Mouse (Mus musculus) MEL (cell line): ENCODE measurements around the gene Cd274. TPM values are rescaled to one million over a fixed set of nuclear protein-coding genes. Genes with fewer than 3 reads are reported as not detected.
A peak's percentile ranks its signal among the peaks of the same experiment; 100 is the strongest.

Experiments used
- DNase-seq: peaks from one replicate; pipeline ENCODE4 v3.0.0; 2011; ENCODE audit warnings: low read depth, low spot score
- H3K27ac ChIP-seq: 2 replicates; pipeline ENCODE4 v1.5.1; 2012; ENCODE audit warnings: low read depth, mild to moderate bottlenecking, control low read depth, low read length, moderate library complexity; ENCODE audit not compliant: control insufficient read depth
- H3K27me3 ChIP-seq, 2 experiments: fragments of 150-350 bp in 1 of 2; sonication (generic) in 1 of 2; 2 replicates each; pipeline ENCODE4 v1.6.1; 2012; ENCODE audit warnings: low read length in 2 of 2, mild to moderate bottlenecking in 2 of 2, improper control_type of control experiment in 1 of 2, moderate library complexity in 1 of 2; ENCODE audit not compliant: insufficient read depth in 2 of 2, control insufficient read depth in 1 of 2
- H3K36me3 ChIP-seq, 2 experiments: 2 replicates each; pipeline ENCODE4 v1.6.1; 2012 to 2014; ENCODE audit warnings: low read length in 2 of 2, improper control_type of control experiment in 1 of 2, inconsistent platforms in 1 of 2, mild to moderate bottlenecking in 1 of 2; ENCODE audit not compliant: insufficient read depth in 2 of 2, control insufficient read depth in 1 of 2
- H3K4me1 ChIP-seq, 2 experiments: fragments of 150-350 bp in 1 of 2; sonication (generic) in 1 of 2; 2 replicates each; pipeline ENCODE4 v1.6.1; 2012; ENCODE audit warnings: low read length in 2 of 2, improper control_type of control experiment in 1 of 2, mild to moderate bottlenecking in 1 of 2; ENCODE audit not compliant: insufficient read depth in 2 of 2, control insufficient read depth in 1 of 2
- H3K4me3 ChIP-seq, 2 experiments: fragments of 150-350 bp in 1 of 2; sonication (generic) in 1 of 2; 2 replicates each; pipeline ENCODE4 v1.5.1; 2012; ENCODE audit warnings: low read depth in 2 of 2, low read length in 2 of 2, mild to moderate bottlenecking in 2 of 2, moderate library complexity in 2 of 2, control low read depth in 1 of 2, improper control_type of control experiment in 1 of 2; ENCODE audit not compliant: control insufficient read depth in 1 of 2, insufficient read depth in 1 of 2
- H3K79me2 ChIP-seq: 2 replicates; pipeline ENCODE4 v1.6.1; 2012; ENCODE audit warnings: mild to moderate bottlenecking, low read length, moderate library complexity; ENCODE audit not compliant: control insufficient read depth, poor library complexity, insufficient read depth
- H3K9ac ChIP-seq: 2 replicates; pipeline ENCODE4 v1.6.1; 2012; ENCODE audit warnings: low read depth, mild to moderate bottlenecking, control low read depth, low read length, moderate library complexity; ENCODE audit not compliant: control insufficient read depth, poor library complexity, severe bottlenecking
- H3K9me3 ChIP-seq: fragments of 150-350 bp; sonication (generic); replicated peaks from 2 replicates; pipeline ENCODE4 v1.6.1; 2012; ENCODE audit warnings: mild to moderate bottlenecking, low read length, improper control_type of control experiment, moderate library complexity; ENCODE audit not compliant: insufficient read depth
- BHLHE40 ChIP-seq: IDR thresholded peaks from 2 replicates; pipeline ENCODE4 v1.6.1; 2012; ENCODE audit warnings: low read depth, mild to moderate bottlenecking, inconsistent platforms, low read length, improper control_type of control experiment, borderline replicate concordance
- CTCF ChIP-seq, 3 experiments: IDR thresholded peaks in 2 of 3; conservative IDR thresholded peaks in 1 of 3; 2 replicates each; pipeline ENCODE4 v1.5.1; 2011 to 2012; ENCODE audit warnings: low read length in 3 of 3, low read depth in 2 of 3, mild to moderate bottlenecking in 2 of 3, improper control_type of control experiment in 1 of 3, inconsistent platforms in 1 of 3, mixed read lengths in 1 of 3, moderate library complexity in 1 of 3; ENCODE audit not compliant: control insufficient read depth in 1 of 3, insufficient read depth in 1 of 3, poor library complexity in 1 of 3, severe bottlenecking in 1 of 3
- E2F4 ChIP-seq: IDR thresholded peaks from 2 replicates; pipeline ENCODE4 v1.6.1; 2011; ENCODE audit warnings: low read depth, low read length, improper control_type of control experiment, borderline replicate concordance
- ELF1 ChIP-seq: IDR thresholded peaks from 2 replicates; pipeline ENCODE4 v1.6.1; 2014; ENCODE audit warnings: low read depth, mild to moderate bottlenecking, inconsistent platforms, low read length, improper control_type of control experiment, moderate library complexity
- GATA1 ChIP-seq: IDR thresholded peaks from 2 replicates; pipeline ENCODE4 v1.6.1; 2011; ENCODE audit warnings: low read depth, low read length, improper control_type of control experiment
- MAX ChIP-seq: IDR thresholded peaks from 2 replicates; pipeline ENCODE4 v1.6.1; 2011; ENCODE audit warnings: low read length, improper control_type of control experiment
- MYB ChIP-seq: IDR thresholded peaks from 2 replicates; pipeline ENCODE4 v1.6.1; 2011; ENCODE audit warnings: mild to moderate bottlenecking, low read depth, low read length, improper control_type of control experiment
- NRF1 ChIP-seq: IDR thresholded peaks from 2 replicates; pipeline ENCODE4 v1.6.1; 2014; ENCODE audit warnings: low read depth, mild to moderate bottlenecking, inconsistent platforms, low read length, improper control_type of control experiment, moderate library complexity; ENCODE audit not compliant: poor library complexity, insufficient read depth, severe bottlenecking
- POLR2A ChIP-seq, 2 experiments: IDR thresholded peaks; 2 replicates each; pipeline ENCODE4 v1.6.1; 2011 to 2012; ENCODE audit warnings: low read length in 2 of 2, mild to moderate bottlenecking in 2 of 2, control low read depth in 1 of 2, improper control_type of control experiment in 1 of 2, low read depth in 1 of 2, moderate library complexity in 1 of 2; ENCODE audit not compliant: control insufficient read depth in 1 of 2, insufficient read depth in 1 of 2, poor library complexity in 1 of 2
- POLR2AphosphoS2 ChIP-seq: IDR thresholded peaks from 2 replicates; pipeline ENCODE4 v1.6.1; 2011; ENCODE audit warnings: low read length, improper control_type of control experiment
- POLR2AphosphoS5 ChIP-seq: IDR thresholded peaks from 2 replicates; pipeline ENCODE4 v1.6.1; 2012; ENCODE audit warnings: low read depth, borderline replicate concordance, mild to moderate bottlenecking, inconsistent platforms, low read length, moderate library complexity, mixed read lengths
- TAL1 ChIP-seq: IDR thresholded peaks from 2 replicates; pipeline ENCODE4 v1.6.1; 2012; ENCODE audit warnings: mild to moderate bottlenecking, inconsistent platforms, low read length, moderate library complexity, mixed read lengths
- UBTF ChIP-seq: IDR thresholded peaks from 2 replicates; pipeline ENCODE4 v1.6.1; 2012; ENCODE audit warnings: low read depth, mild to moderate bottlenecking, inconsistent platforms, low read length, improper control_type of control experiment, moderate library complexity, borderline replicate concordance; ENCODE audit not compliant: insufficient read depth
- ZKSCAN1 ChIP-seq: IDR thresholded peaks from 2 replicates; pipeline ENCODE4 v1.6.1; 2012; ENCODE audit warnings: low read depth, mild to moderate bottlenecking, inconsistent platforms, low read length, improper control_type of control experiment, moderate library complexity
- polyA plus RNA-seq, 2 experiments: library from polyadenylated mRNA; stranded (reverse) in 1 of 2; unstranded in 1 of 2; fragments of >175 nt in 1 of 2; fragments of >200 nt in 1 of 2; gene quantifications; 2 replicates each; pipeline versions ENCODE4 v1.2.1 to v1.2.4; 2012; ENCODE audit warnings: low replicate concordance in 2 of 2, low read depth in 1 of 2; ENCODE audit not compliant: insufficient read length in 2 of 2, insufficient read depth in 1 of 2, missing spikeins in 1 of 2
- total RNA-seq: library from RNA; depleted of rRNA; stranded (reverse); fragments of 300-350 nt; gene quantifications from 2 replicates; pipeline ENCODE4 v1.2.3, GENCODE M21; 2012

The Cd274 gene
- total and polyA plus RNA-seq, 3 experiments, result 3.1 to 5.0 TPM; not detected in 1

DNA sequence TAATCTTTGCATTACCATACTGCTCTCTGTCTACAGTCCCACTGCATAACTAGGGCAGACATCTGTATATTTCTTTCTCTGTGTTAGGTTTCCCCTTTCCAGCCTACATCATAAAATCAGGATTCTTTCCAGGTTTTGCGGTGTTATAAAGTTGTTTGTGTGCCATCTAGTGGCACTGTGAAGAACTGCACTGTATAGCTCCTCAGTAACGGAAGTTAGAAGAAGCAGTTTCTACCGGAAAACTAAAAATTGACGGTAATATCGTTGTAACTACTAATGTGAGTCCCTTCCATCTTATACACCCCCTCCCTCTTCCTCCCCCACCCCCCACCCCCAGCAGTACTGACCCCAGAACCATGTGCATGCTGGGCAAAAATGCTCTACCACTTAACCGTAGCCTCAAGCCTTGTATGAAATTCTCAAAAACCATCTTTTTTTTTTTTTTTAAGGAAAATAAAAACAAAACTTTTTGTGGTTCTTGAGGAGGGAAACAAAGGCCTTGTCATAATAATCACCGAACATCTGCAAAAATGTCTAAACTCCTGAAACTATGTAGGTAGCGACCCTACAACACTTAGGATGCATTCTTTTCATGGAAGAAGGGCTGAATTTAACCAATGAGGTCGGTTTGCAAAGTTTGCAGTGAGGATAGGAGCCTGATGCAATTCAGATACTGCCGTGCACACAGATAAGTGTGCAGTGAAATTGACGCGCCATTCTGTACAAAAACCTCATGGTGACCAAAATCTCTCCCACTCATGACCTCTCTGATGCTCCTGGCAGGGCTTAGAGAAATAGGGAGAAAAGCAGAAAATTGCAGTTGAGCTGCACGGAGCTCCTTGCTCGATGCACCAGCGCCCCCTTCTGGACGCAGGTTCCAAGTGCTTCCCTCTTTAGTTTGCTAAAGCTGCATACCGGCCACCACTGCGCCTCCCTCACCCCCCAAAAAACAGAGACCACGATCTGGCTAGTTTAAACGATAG, 12.1 kb upstream of the Cd274 start (continued):
- TF ChIP-seq UBTF (no peak), ZKSCAN1 (no peak), ELF1 (peak; percentile 65)

DNA sequence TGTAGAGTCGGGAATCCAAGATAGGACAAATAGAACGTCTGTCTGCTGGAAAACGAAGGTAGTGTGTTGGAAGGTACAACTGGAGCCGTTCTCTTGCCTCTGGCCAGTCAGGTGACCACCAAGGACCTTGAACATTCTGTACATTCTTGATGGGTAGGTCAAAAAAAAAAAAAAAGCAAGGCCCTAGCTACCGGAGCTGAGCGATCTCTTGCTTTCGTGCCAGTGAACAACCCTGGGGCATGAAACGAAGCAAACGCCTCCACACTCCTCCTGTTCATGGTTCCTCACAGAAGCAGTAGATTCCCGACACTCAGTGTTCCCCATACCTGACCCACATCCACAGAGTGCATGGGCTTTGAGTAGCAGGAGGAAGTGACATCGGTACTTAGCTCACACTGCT, 11.0 kb upstream of the Cd274 start:
- TF ChIP-seq MYB (no peak), GATA1 (no peak), POLR2AphosphoS2 (no peak), POLR2AphosphoS5 (no peak), MAX (no peak; the same call in 1 of the 2 replicates), POLR2A (IDR thresholded peaks at IDR 0.05; ENCODE audit: control insufficient read depth in 1 of 2, insufficient read depth in 1 of 2, low read depth in 1 of 2, low read length in 2 of 2, poor library complexity in 1 of 2) (no peak), E2F4 (no peak)

DNA sequence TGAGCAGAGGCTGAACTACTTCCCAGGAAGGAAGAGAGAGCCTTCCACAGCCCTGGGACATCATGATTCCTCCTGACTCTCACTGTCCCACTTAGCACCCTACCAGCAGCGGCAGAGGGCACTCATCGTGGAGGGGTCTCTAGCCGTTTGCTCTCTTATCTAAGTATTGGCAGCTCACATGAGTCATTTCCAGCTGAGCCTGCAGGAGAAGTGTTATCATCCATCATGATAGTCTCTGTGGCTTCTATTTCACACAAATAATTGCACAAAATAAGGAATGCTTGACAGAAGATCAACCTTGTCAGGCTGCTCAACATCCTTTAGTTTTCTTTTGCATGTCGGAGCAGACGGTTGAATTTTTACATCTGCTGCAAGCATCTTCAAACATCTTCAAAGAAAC, 7.0 kb upstream of the Cd274 start:
- peaks cover 2% of the 10 kb centered on the region; the same call in 1 of the 2 replicates for H3K79me2 ChIP-seq
- peak overlapping the region; percentile 61 to 62 for H3K4me3 ChIP-seq
- no peaks in the 10 kb centered on the region for H3K9me3 ChIP-seq
- peaks cover 0 to 32% of the 10 kb centered on the region in 2 experiments; a peak in 2 of 4 replicates for H3K36me3 ChIP-seq
- TF ChIP-seq NRF1, result no peak
- no peak for TF ChIP-seq MYB
- TF ChIP-seq CTCF (IDR thresholded peaks at IDR 0.05 in 2 of 3, conservative IDR thresholded peaks at IDR 0.05 in 1 of 3; ENCODE audit: control insufficient read depth in 1 of 3, insufficient read depth in 1 of 3, low read depth in 2 of 3, low read length in 3 of 3, poor library complexity in 1 of 3, severe bottlenecking in 1 of 3), result peak in 1 of 3 experiments; percentile 31; a peak in 1 of 6 replicates
- peak; percentile 100 for TF ChIP-seq GATA1
- peak; percentile 90 for TF ChIP-seq TAL1
- TF ChIP-seq BHLHE40, result no peak
- peak overlapping the region; percentile 54 for H3K27ac ChIP-seq
- H3K9ac ChIP-seq, result peak overlapping the region; percentile 64
- H3K4me1 ChIP-seq, result peaks cover 11 to 26% of the 10 kb centered on the region in 2 experiments
- DNase-seq, result peak; percentile 84
- no peaks in the 10 kb centered on the region for H3K27me3 ChIP-seq

More for the DNA sequence above, 11.0 kb upstream of the Cd274 start:
- Histone ChIP-seq H3K27ac (no peak overlapping the region), H3K79me2 (peaks cover under 1% of the 10 kb centered on the region; the same call in 1 of the 2 replicates), H3K27me3 (no peaks in the 10 kb centered on the region), H3K9me3 (no peaks in the 10 kb centered on the region), H3K4me1 (peaks cover 9 to 16% of the 10 kb centered on the region in 2 experiments), H3K4me3 (no peak overlapping the region), H3K9ac (no peak overlapping the region), H3K36me3 (peaks cover 0 to 24% of the 10 kb centered on the region in 2 experiments; a peak in 2 of 4 replicates)
- no peak for DNase-seq
